ENCODE assay signal across 8 mouse cellular contexts in genomic region chr12:85192461-85193108, GRCm38 (mm10). TPM values are rescaled to one million over a fixed set of nuclear protein-coding genes. Genes with fewer than 3 reads are reported as not detected.
DNase-seq lines count a peak whose midpoint lies in the region; ATAC-seq lines count a peak whose summit lies in the region.

No protein-coding gene starts in this region.

- DNase-seq in adrenal gland, postnatal 14 days = peak; percentile 47
- DNase-seq in adrenal gland, adult 8-10 months = no peak
- peak; percentile 37 to 61 for DNase-seq in urinary bladder, postnatal 36 days (ENCODE audit: low spot score in 2 of 2)
- no peak for DNase-seq in urinary bladder, postnatal 10 days (ENCODE audit: low spot score)
- DNase-seq in lung, postnatal 25 days (ENCODE audit: low spot score) = peak; percentile 43
- DNase-seq in spleen, adult 12 weeks (ENCODE audit: low spot score) = no peak

- ATAC-seq in hematopoietic stem cell, adult 5-6 weeks (replicated peaks in 1 of 2; ENCODE audit: insufficient read depth in 1 of 2, low FRiP score in 2 of 2, low TSS enrichment in 1 of 2, low read depth in 1 of 2, poor library complexity in 2 of 2, severe bottlenecking in 2 of 2) = peak; percentile 92 to 93
- no peak for ATAC-seq in inflammation-experienced regulatory T-cells, adult 6 months

RNA-seq across cellular contexts. Expression of gene Pgf, which starts 15.0 kb away (rescaled TPM):
- total RNA-seq in adrenal gland, postnatal 14 days (2021) = 0.85 and 1.2 TPM in 2 replicates
- 1 to 10 TPM; 2.4 to 5.9 (median 4.5) TPM for total RNA-seq in adrenal gland, adult 8-10 months (2022)
- total RNA-seq in hematopoietic stem cell, adult 5-6 weeks (2017) = 0.63 and 0.84 TPM in 2 replicates
- not detected for polyA plus RNA-seq in inflammation-experienced regulatory T-cells, adult 6 months (2017; shearing (Covaris generic))

RNA-seq across cellular contexts. Expression of gene Eif2b2, which starts 26.7 kb away (rescaled TPM):
- total RNA-seq in adrenal gland, postnatal 14 days (2021) = 69.7 and 79.3 TPM in 2 replicates
- 100 to 1,000 TPM in 3 of 4 experiments, 10 to 100 TPM in 1; 91.5 to 111 (median 106) TPM for total RNA-seq in adrenal gland, adult 8-10 months (2022)
- total RNA-seq in hematopoietic stem cell, adult 5-6 weeks (2017) = 79.2 and 94.9 TPM in 2 replicates
- 10 to 100 TPM; 66.0 to 86.7 (median 71.7) TPM for polyA plus RNA-seq in inflammation-experienced regulatory T-cells, adult 6 months (2017; shearing (Covaris generic))

RNA-seq across cellular contexts. Expression of gene Rps6kl1, which starts 41.5 kb away (rescaled TPM):
- total RNA-seq in adrenal gland, postnatal 14 days (2021) = 1.7 and 2.2 TPM in 2 replicates
- 1 to 10 TPM; 1.0 to 2.3 (median 1.8) TPM for total RNA-seq in adrenal gland, adult 8-10 months (2022)
- total RNA-seq in hematopoietic stem cell, adult 5-6 weeks (2017) = not detected in 2 replicates
- 1 to 10 TPM in 1 of 3 experiments, under 1 TPM in 2; 0.45 to 1.6 (median 0.72) TPM for polyA plus RNA-seq in inflammation-experienced regulatory T-cells, adult 6 months (2017; shearing (Covaris generic))

Comparison
In these comparisons a context has a peak if more than half of its experiments do, and no peak if none do; other contexts are left out.
1. DNase-seq: peak in adrenal gland, postnatal 14 days (single experiment), urinary bladder, postnatal 36 days (2 of 2) and lung, postnatal 25 days (single experiment); none in adrenal gland, adult 8-10 months (single experiment), urinary bladder, postnatal 10 days (single experiment) and spleen, adult 12 weeks (single experiment).